ENCODE assay signal across 13 mouse cellular contexts in the genomic region with DNA sequence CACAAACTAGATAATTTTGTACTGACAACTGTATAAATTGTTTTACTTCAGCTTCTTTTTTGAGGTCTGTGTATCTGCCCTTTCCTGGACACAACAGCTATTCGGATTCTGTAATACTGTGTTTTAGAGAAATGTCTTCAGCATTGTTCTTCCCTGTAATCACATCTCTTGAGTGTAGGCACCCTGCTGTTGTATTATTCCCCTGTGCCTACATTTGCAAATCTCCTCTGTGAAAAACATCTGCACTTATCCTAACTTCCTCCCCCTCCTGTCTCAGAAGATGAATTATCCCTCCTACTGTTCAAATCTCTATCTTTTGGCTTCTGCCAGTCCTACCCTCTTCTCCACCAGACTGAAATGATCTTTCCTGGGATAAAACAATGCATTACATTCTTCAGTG. TPM values are rescaled to one million over a fixed set of nuclear protein-coding genes. Genes with fewer than 3 reads are reported as not detected.
"Had no signal": no experiment of that assay in that cellular context is flagged by ENCODE, and none has a peak within 500 bp of the region (broad histone marks: within the 10 kb centered on the region; RNA-seq: fewer than 3 reads in every experiment).

No protein-coding gene starts in this region.

- DNase-seq: lung, adult 18-20 months; lung, embryonic 14.5 days; lung, postnatal 10 days; lung, postnatal 4 days; midbrain, embryonic 14.5 days; retina, postnatal 1 day; right cerebral cortex, adult 18-20 months; right cerebral cortex, postnatal 25 days; thymus, adult 18-20 months; thymus, postnatal 14 days; thymus, postnatal 36 days had no signal

RNA-seq across cellular contexts. Expression of gene Stpg2, which starts 28.6 kb away (rescaled TPM):
- total RNA-seq: megakaryocyte, adult 5-6 weeks; megakaryocyte-erythroid progenitor cell, adult 5-6 weeks had no signal
